Mouse (Mus musculus) CD4-positive naive resting alpha-beta T cell, adult 76 days (primary cell): ENCODE data around the gene Bbx. TPM values are rescaled to one million over a fixed set of nuclear protein-coding genes. Genes with fewer than 3 reads are reported as not detected.

Source experiments
- total RNA-seq: library from RNA; stranded (reverse); gene quantifications from one replicate; pipeline ENCODE4 v1.2.4, GENCODE M21; 2023

Gene Bbx
- 46.3 TPM for total RNA-seq

DNA sequence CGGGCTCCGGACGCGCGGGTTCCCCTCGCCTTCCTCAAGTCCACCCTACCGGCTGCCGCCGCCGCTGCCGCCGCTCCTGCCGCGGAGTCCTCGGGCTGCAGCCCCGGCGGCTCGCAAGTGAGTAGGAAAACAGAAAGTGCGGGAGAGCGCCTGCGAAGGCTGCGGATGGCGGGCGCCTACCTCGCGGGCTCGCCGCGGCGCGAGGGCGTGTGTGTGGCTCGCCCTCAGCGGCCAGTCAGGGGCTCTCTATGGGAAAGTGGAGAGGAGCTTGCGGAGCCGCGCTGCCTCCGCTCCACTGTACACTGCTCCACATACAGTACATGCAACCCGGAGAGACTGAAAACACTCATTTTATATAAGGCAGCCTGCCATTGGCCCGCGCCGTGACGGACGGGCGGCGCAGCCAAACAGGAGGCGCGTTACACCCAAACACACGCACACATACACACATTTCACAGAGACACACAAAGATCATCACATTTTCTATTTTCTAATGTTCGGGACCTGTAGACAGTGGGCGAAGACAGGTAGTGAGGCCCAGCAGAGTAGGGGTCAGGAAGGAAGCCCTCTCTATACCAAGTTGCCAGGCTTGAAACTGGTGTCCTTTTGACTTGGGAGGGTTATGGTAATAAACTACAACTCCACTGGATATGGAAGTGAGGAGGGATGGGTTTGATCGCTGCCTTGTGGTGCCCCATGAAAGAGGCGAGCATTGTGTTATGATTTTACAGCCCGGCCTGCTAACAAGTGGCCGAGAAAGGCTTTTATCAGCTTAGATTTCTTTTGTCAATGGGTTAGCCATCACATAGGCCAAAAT lies at the start of gene Bbx:
Gene Bbx (minus strand): TSS at position 329 of the 817 bp plus-strand sequence.

Other genes starting within 250 kb of the Bbx start
- gene Ccdc54, start 158.8 kb upstream of the Bbx start, total RNA-seq: not detected